Mouse (Mus musculus) embryonic stem cell, embryonic (primary cell): Measurements from ENCODE around the gene Appl1.

Experiments used
- CTCF ChIA-PET, 4 experiments: fragments of 300-600 bp in 2 of 4; fragments of 350-600 bp in 2 of 4; sonication (Branson Sonifier 250); formaldehyde crosslinking; loops; one replicate each; lab custom pipeline; 2022; ENCODE audit warnings: inconsistent platforms in 2 of 4; lab: Charles Lee
- POLR2A ChIA-PET, 4 experiments: fragments of 300-600 bp in 2 of 4; fragments of 350-600 bp in 2 of 4; sonication (Branson Sonifier 250); formaldehyde crosslinking; loops; one replicate each; lab custom pipeline; 2022; ENCODE audit warnings: antibody characterized with exemption in 4 of 4, inconsistent platforms in 1 of 4; lab: Charles Lee

Appl1 gene

GRCm38 (mm10) chr14:26971106-26971789 lies at the start of gene Appl1:
TSS of gene Appl1 (minus strand) at chr14:26971232.
- POLR2A ChIA-PET = interaction anchor here in 3 of 4 experiments (0.8 to 5.6 kb wide), 50 partner anchors 8 to 437 kb away, joined by 3 to 62 read pairs (median 7); partner anchors contain the start of genes Hesx1 (in 2 of the 3), Il17rd (in 2 of the 3), Pde12 (in 2 of the 3) and Slmap (in 2 of the 3)
- CTCF ChIA-PET = interaction anchor here in 3 of 4 experiments (0.6 to 1.4 kb wide), 9 partner anchors 17 to 1285 kb away, joined by 3 to 4 read pairs (median 3); no protein-coding TSS in a partner anchor

- ChIA-PET CTCF (interaction anchor here in 1 of 4 experiments (0.8 kb wide), 1 partner anchor 8 kb away, joined by 3 read pairs; no protein-coding TSS in a partner anchor), POLR2A (interaction anchor here in 3 of 4 experiments (0.5 to 1.8 kb wide), 7 partner anchors 9 to 104 kb away, joined by 3 to 5 read pairs (median 3); no protein-coding TSS in a partner anchor)
Observed at GRCm38 (mm10) chr14:27019850-27020249, 48.8 kb upstream of the Appl1 start.

- CTCF ChIA-PET = interaction anchor here in 1 of 4 experiments (0.6 kb wide), 1 partner anchor 382 kb away, joined by 3 read pairs; no protein-coding TSS in a partner anchor
Observed at GRCm38 (mm10) chr14:27017936-27018335, 46.9 kb upstream of the Appl1 start.

GRCm38 (mm10) chr14:27013658-27014057 lies 42.6 kb upstream of the Appl1 start:
- ChIA-PET CTCF (interaction anchor here in 3 of 4 experiments (0.5 to 1.0 kb wide), 4 partner anchors 16 to 40 kb away, joined by 3 read pairs; no protein-coding TSS in a partner anchor), POLR2A (interaction anchor here in 2 of 4 experiments (0.6 to 1.1 kb wide), 2 partner anchors 83 to 145 kb away, joined by 3 to 6 read pairs; no protein-coding TSS in a partner anchor)

More at GRCm38 (mm10) chr14:27017936-27018335, 46.9 kb upstream of the Appl1 start:
- POLR2A ChIA-PET = no interaction called here

- CTCF ChIA-PET = interaction anchor here (0.6 to 1.8 kb wide), 13 partner anchors 8 to 83 kb away, joined by 3 to 7 read pairs (median 3); no protein-coding TSS in a partner anchor
- POLR2A ChIA-PET = interaction anchor here in 2 of 4 experiments (0.6 to 2.9 kb wide), 11 partner anchors 9 to 293 kb away, joined by 3 to 11 read pairs (median 3); no protein-coding TSS in a partner anchor
Observed at GRCm38 (mm10) chr14:27011561-27011960, 40.5 kb upstream of the Appl1 start.

GRCm38 (mm10) chr14:27005937-27006336 lies 34.9 kb upstream of the Appl1 start:
- POLR2A ChIA-PET = interaction anchor here in 3 of 4 experiments (0.6 to 2.9 kb wide), 21 partner anchors 11 to 423 kb away, joined by 3 to 19 read pairs (median 4); partner anchors contain the start of genes Hesx1 (in 2 of the 3), Il17rd (in 2 of the 3) and Appl1 (in 1 of the 3)

GRCm38 (mm10) chr14:27004906-27005305 lies 33.9 kb upstream of the Appl1 start:
- ChIA-PET CTCF (interaction anchor here in 2 of 4 experiments (1.8 to 3.1 kb wide), 2 partner anchors 25 kb away, joined by 4 to 13 read pairs; no protein-coding TSS in a partner anchor), POLR2A (interaction anchor here in 2 of 4 experiments (0.7 to 2.9 kb wide), 6 partner anchors 11 to 38 kb away, joined by 3 to 19 read pairs (median 3); partner anchors contain the start of genes Appl1 (in 1 of the 2) and Hesx1 (in 1 of the 2))

More at GRCm38 (mm10) chr14:27005937-27006336, 34.9 kb upstream of the Appl1 start:
- CTCF ChIA-PET = interaction anchor here (0.6 to 3.1 kb wide), 19 partner anchors 10 to 330 kb away, joined by 3 to 13 read pairs (median 4); partner anchors contain the start of gene Hesx1 (in 3 of the 4)

- ChIA-PET POLR2A (interaction anchor here in 3 of 4 experiments (0.6 to 2.2 kb wide), 6 partner anchors 21 to 144 kb away, joined by 3 to 18 read pairs (median 4); no protein-coding TSS in a partner anchor), CTCF (interaction anchor here in 1 of 4 experiments (1.1 kb wide), 1 partner anchor 11 kb away, joined by 3 read pairs; no protein-coding TSS in a partner anchor)
Observed at GRCm38 (mm10) chr14:27000386-27000785, 29.4 kb upstream of the Appl1 start.

- ChIA-PET POLR2A (interaction anchor here in 1 of 4 experiments (1.0 to 2.4 kb wide), 2 partner anchors 11 to 13 kb away, joined by 4 to 14 read pairs; no protein-coding TSS in a partner anchor), CTCF (interaction anchor here in 3 of 4 experiments (1.2 to 1.6 kb wide), 3 partner anchors 10 to 101 kb away, joined by 4 to 5 read pairs (median 4); no protein-coding TSS in a partner anchor)
Observed at GRCm38 (mm10) chr14:26996257-26996656, 25.2 kb upstream of the Appl1 start.

GRCm38 (mm10) chr14:26994211-26994741 lies 23.2 kb upstream of the Appl1 start, which contains the start of gene Hesx1:
TSS of gene Hesx1 (plus strand) at chr14:26994416.
- CTCF ChIA-PET = interaction anchor here in 3 of 4 experiments (0.7 to 1.7 kb wide), 6 partner anchors 11 to 37 kb away, joined by 3 to 11 read pairs (median 4); no protein-coding TSS in a partner anchor
- POLR2A ChIA-PET = interaction anchor here in 3 of 4 experiments (0.6 to 2.4 kb wide), 18 partner anchors 9 to 127 kb away, joined by 3 to 14 read pairs (median 4); partner anchors contain the start of genes Appl1 (in 2 of the 3) and Il17rd (in 1 of the 3)

- ChIA-PET CTCF (interaction anchor here in 2 of 4 experiments (1.0 to 1.7 kb wide), 2 partner anchors 13 kb away, joined by 3 to 11 read pairs; no protein-coding TSS in a partner anchor), POLR2A (interaction anchor here in 3 of 4 experiments (1.0 to 2.0 kb wide), 11 partner anchors 10 to 103 kb away, joined by 3 to 6 read pairs (median 4); partner anchors contain the start of gene Il17rd (in 1 of the 3))
Observed at GRCm38 (mm10) chr14:26993427-26993826, 22.4 kb upstream of the Appl1 start.

- ChIA-PET CTCF (interaction anchor here in 1 of 4 experiments (1.0 kb wide), 1 partner anchor 20 kb away, joined by 3 read pairs; no protein-coding TSS in a partner anchor), POLR2A (interaction anchor here in 2 of 4 experiments (0.6 to 1.0 kb wide), 3 partner anchors 21 to 457 kb away, joined by 3 read pairs; partner anchors contain the start of gene Slmap (in 1 of the 2))
Observed at GRCm38 (mm10) chr14:26991622-26992021, 20.6 kb upstream of the Appl1 start.

- CTCF ChIA-PET = interaction anchor here (0.6 to 1.8 kb wide), 25 partner anchors 9 to 283 kb away, joined by 3 to 10 read pairs (median 4); partner anchors contain the start of gene Appl1 (in 1 of the 4)
- POLR2A ChIA-PET = interaction anchor here in 2 of 4 experiments (0.6 to 3.2 kb wide), 28 partner anchors 10 to 283 kb away, joined by 3 to 20 read pairs (median 4); partner anchors contain the start of genes Appl1 (in 1 of the 2) and Il17rd (in 1 of the 2)
Observed at GRCm38 (mm10) chr14:26988694-26989093, 17.7 kb upstream of the Appl1 start.

- ChIA-PET CTCF (no interaction called here), POLR2A (interaction anchor here in 1 of 4 experiments (1.2 to 2.0 kb wide), 2 partner anchors 9 to 11 kb away, joined by 4 to 6 read pairs; partner anchors contain the start of gene Hesx1)
Observed at GRCm38 (mm10) chr14:26982150-26982530, 11.1 kb upstream of the Appl1 start.

GRCm38 (mm10) chr14:26981494-26982149 lies 10.6 kb upstream of the Appl1 start:
- CTCF ChIA-PET = no interaction called here
- POLR2A ChIA-PET = interaction anchor here in 3 of 4 experiments (0.7 to 5.6 kb wide), 5 partner anchors 11 to 77 kb away, joined by 3 to 62 read pairs (median 6); partner anchors contain the start of genes Appl1 (in 2 of the 3) and Hesx1 (in 1 of the 3)

GRCm38 (mm10) chr14:26981021-26981420 lies 10.0 kb upstream of the Appl1 start:
- CTCF ChIA-PET = no interaction called here
- POLR2A ChIA-PET = interaction anchor here in 3 of 4 experiments (0.7 to 5.6 kb wide), 5 partner anchors 11 to 77 kb away, joined by 3 to 62 read pairs (median 6); partner anchors contain the start of genes Appl1 (in 2 of the 3) and Hesx1 (in 1 of the 3)
